Mouse (Mus musculus): ENCODE results near the gene Tnrc18. TPM values are rescaled to one million over a fixed set of nuclear protein-coding genes. Genes with fewer than 3 reads are reported as not detected.
A peak's percentile ranks its signal among the peaks of the same experiment; 100 is the strongest.

Tnrc18 gene
- total RNA-seq, 4 experiments from 2014 or later = 48.6 to 59.7 (median 55.0) TPM

- DNase-seq (ENCODE audit: low spot score) = peak; percentile 33
Observed at GRCm38 (mm10) chr5:142723520-142724133, 93.8 kb downstream of the Tnrc18 start.

- no peak for DNase-seq (ENCODE audit: low spot score)
Observed at GRCm38 (mm10) chr5:142719897-142720296, 97.6 kb downstream of the Tnrc18 start.

GRCm38 (mm10) chr5:142718486-142718885, 99.0 kb downstream of the Tnrc18 start:
- no peak for DNase-seq (ENCODE audit: low spot score)

GRCm38 (mm10) chr5:142718037-142718436, 99.4 kb downstream of the Tnrc18 start:
- peak; percentile 70 for DNase-seq (ENCODE audit: low spot score)

- no peak for DNase-seq (ENCODE audit: low spot score)
Observed at GRCm38 (mm10) chr5:142716056-142716455, 101.4 kb downstream of the Tnrc18 start.

GRCm38 (mm10) chr5:142715059-142715458, 102.4 kb downstream of the Tnrc18 start:
- DNase-seq (ENCODE audit: low spot score) = no peak

GRCm38 (mm10) chr5:142713966-142714365, 103.5 kb downstream of the Tnrc18 start:
- no peak for DNase-seq (ENCODE audit: low spot score)

- no peak for DNase-seq (ENCODE audit: low spot score)
Observed at GRCm38 (mm10) chr5:142712373-142712772, 105.1 kb downstream of the Tnrc18 start.

GRCm38 (mm10) chr5:142709436-142709835, 108.0 kb downstream of the Tnrc18 start:
- DNase-seq (ENCODE audit: low spot score) = no peak

- no peak for DNase-seq (ENCODE audit: low spot score)
Observed at GRCm38 (mm10) chr5:142707709-142708108, 109.8 kb downstream of the Tnrc18 start.

- no peak for DNase-seq (ENCODE audit: low spot score)
Observed at GRCm38 (mm10) chr5:142703569-142703968, 113.9 kb downstream of the Tnrc18 start.

- DNase-seq (ENCODE audit: low spot score) = no peak
Observed at GRCm38 (mm10) chr5:142702511-142703138, 114.8 kb downstream of the Tnrc18 start.

- no peak for DNase-seq (ENCODE audit: low spot score)
Observed at GRCm38 (mm10) chr5:142701651-142702510, 115.6 kb downstream of the Tnrc18 start.

- DNase-seq (ENCODE audit: low spot score) = no peak
Observed at GRCm38 (mm10) chr5:142700842-142701589, 116.4 kb downstream of the Tnrc18 start.

- DNase-seq (ENCODE audit: low spot score) = no peak
Observed at GRCm38 (mm10) chr5:142697742-142698141, 119.7 kb downstream of the Tnrc18 start.

- no peak for DNase-seq (ENCODE audit: low spot score)
Observed at GRCm38 (mm10) chr5:142696865-142697264, 120.6 kb downstream of the Tnrc18 start.

- DNase-seq (ENCODE audit: low spot score) = no peak
Observed at GRCm38 (mm10) chr5:142696258-142696657, 121.2 kb downstream of the Tnrc18 start.

GRCm38 (mm10) chr5:142694627-142695340, 122.7 kb downstream of the Tnrc18 start:
- DNase-seq (ENCODE audit: low spot score) = no peak

GRCm38 (mm10) chr5:142693738-142694430, 123.6 kb downstream of the Tnrc18 start:
- no peak for DNase-seq (ENCODE audit: low spot score)

GRCm38 (mm10) chr5:142692971-142693737, 124.3 kb downstream of the Tnrc18 start:
- DNase-seq (ENCODE audit: low spot score) = no peak
